25 mouse cellular contexts compared by ENCODE assay signal in genomic region chr17:8397946-8398345, GRCm38 (mm10). TPM values are rescaled to one million over a fixed set of nuclear protein-coding genes. Genes with fewer than 3 reads are reported as not detected.
A peak's percentile ranks its signal among the peaks of the same experiment; 100 is the strongest.
DNase-seq lines count a peak whose midpoint lies in the region; ATAC-seq lines count a peak whose summit lies in the region.
"Had no signal": no experiment of that assay in that cellular context is flagged by ENCODE, and none has a peak within 500 bp of the region (broad histone marks: within the 10 kb centered on the region; RNA-seq: fewer than 3 reads in every experiment).

No protein-coding gene starts in this region.

- no peak overlapping the region for H3K4me3 ChIP-seq in midbrain, embryonic 11.5 days (ENCODE audit: low read depth, low read length)
- H3K4me3 ChIP-seq in midbrain, embryonic 14.5 days (replicated peaks; ENCODE audit: low read depth, low read length) = no peak overlapping the region
- H3K4me3 ChIP-seq: embryonic facial prominence, embryonic 13.5 days; embryonic facial prominence, embryonic 15.5 days; erythroblast, embryonic 14.5 days; forebrain, embryonic 10.5 days; forebrain, embryonic 12.5 days had no signal

- DNase-seq in midbrain, embryonic 11.5 days (ENCODE audit: low spot score, missing footprints) = peak; percentile 53
- no peak for DNase-seq in midbrain, embryonic 14.5 days
- peak; percentile 64 for DNase-seq in ZHBTc4 (ENCODE audit: low read depth, low spot score)
- DNase-seq in retina, postnatal 1 day = no peak
- DNase-seq in layer of hippocampus, adult 9-10 months (ENCODE audit: low spot score) = no peak
- DNase-seq: adrenal gland, adult 2 months; adrenal gland, postnatal 10 days; adrenal gland, postnatal 25 days; cerebellum, adult 11 months; cerebellum, adult 18-20 months; cerebellum, adult 8-10 months; cerebellum, adult 9-11 months; cerebellum, postnatal 14 days; cerebellum, postnatal 36 days; embryo, embryonic 11 days had no signal

- H3K36me3 ChIP-seq in midbrain, embryonic 11.5 days (ENCODE audit: control insufficient read depth, insufficient read depth, low read length) = no peaks in the 10 kb centered on the region
- H3K36me3 ChIP-seq in midbrain, embryonic 14.5 days (ENCODE audit: control insufficient read depth, insufficient read depth, low read length) = no peaks in the 10 kb centered on the region
- H3K36me3 ChIP-seq: embryonic facial prominence, embryonic 13.5 days; embryonic facial prominence, embryonic 15.5 days; forebrain, embryonic 10.5 days; forebrain, embryonic 12.5 days; G1E had no signal

- no peak overlapping the region for H3K9ac ChIP-seq in midbrain, embryonic 11.5 days (ENCODE audit: low read length)
- H3K9ac ChIP-seq in midbrain, embryonic 14.5 days (replicated peaks; ENCODE audit: low read length) = no peak overlapping the region
- H3K9ac ChIP-seq: embryonic facial prominence, embryonic 13.5 days; embryonic facial prominence, embryonic 15.5 days; forebrain, embryonic 12.5 days had no signal

- ATAC-seq in midbrain, embryonic 11.5 days (ENCODE audit: low FRiP score) = no peak
- ATAC-seq in midbrain, embryonic 14.5 days (ENCODE audit: low FRiP score, low TSS enrichment) = no peak
- ATAC-seq: forebrain, embryonic 14.5 days; forebrain, embryonic 16.5 days; Patski had no signal

- H3K4me1 ChIP-seq in midbrain, embryonic 11.5 days (ENCODE audit: control insufficient read depth, insufficient read depth, low read length) = no peaks in the 10 kb centered on the region
- no peaks in the 10 kb centered on the region for H3K4me1 ChIP-seq in midbrain, embryonic 14.5 days (ENCODE audit: control insufficient read depth, insufficient read depth, low read length)
- H3K4me1 ChIP-seq: embryonic facial prominence, embryonic 13.5 days; embryonic facial prominence, embryonic 15.5 days; forebrain, embryonic 10.5 days; forebrain, embryonic 12.5 days had no signal

- WGBS in midbrain, embryonic 11.5 days = 61% methylated on average over 2 of the region's 2 CpGs
- WGBS in midbrain, embryonic 14.5 days = 61% methylated on average over 2 of the region's 2 CpGs

- no peak overlapping the region for H3K27ac ChIP-seq in midbrain, embryonic 11.5 days (ENCODE audit: low read depth, low read length)
- no peak overlapping the region for H3K27ac ChIP-seq in midbrain, embryonic 14.5 days (replicated peaks; ENCODE audit: low read depth, low read length)
- H3K27ac ChIP-seq: embryonic facial prominence, embryonic 13.5 days; embryonic facial prominence, embryonic 15.5 days; forebrain, embryonic 10.5 days; forebrain, embryonic 12.5 days had no signal

- H3K27me3 ChIP-seq in midbrain, embryonic 11.5 days (ENCODE audit: control insufficient read depth, insufficient read depth, low read length) = no peaks in the 10 kb centered on the region; the same call in 1 of the 2 replicates
- H3K27me3 ChIP-seq in midbrain, embryonic 14.5 days (ENCODE audit: control insufficient read depth, insufficient read depth, low read length) = no peaks in the 10 kb centered on the region
- H3K27me3 ChIP-seq: embryonic facial prominence, embryonic 13.5 days; embryonic facial prominence, embryonic 15.5 days; forebrain, embryonic 12.5 days; Patski had no signal

- no peak overlapping the region for H3K4me2 ChIP-seq in midbrain, embryonic 11.5 days
- no peak overlapping the region for H3K4me2 ChIP-seq in midbrain, embryonic 14.5 days (ENCODE audit: low read length)
- H3K4me2 ChIP-seq: embryonic facial prominence, embryonic 13.5 days; embryonic facial prominence, embryonic 15.5 days; forebrain, embryonic 12.5 days had no signal

- no peaks in the 10 kb centered on the region for H3K9me3 ChIP-seq in midbrain, embryonic 11.5 days (ENCODE audit: control insufficient read depth, low read length)
- no peaks in the 10 kb centered on the region for H3K9me3 ChIP-seq in midbrain, embryonic 14.5 days (ENCODE audit: control insufficient read depth, low read length)
- H3K9me3 ChIP-seq: embryonic facial prominence, embryonic 13.5 days; embryonic facial prominence, embryonic 15.5 days; forebrain, embryonic 10.5 days; forebrain, embryonic 12.5 days; G1E had no signal

RNA-seq across cellular contexts. Expression of gene T, which starts 36.3 kb away (rescaled TPM):
- polyA plus RNA-seq in midbrain, embryonic 11.5 days (2014; fragmentation: Nextera tagmentation; extraction: Ambion mirVana) = 0.93 and 1.3 TPM in 2 replicates
- polyA plus RNA-seq in midbrain, embryonic 14.5 days (2014; fragmentation: Nextera tagmentation; extraction: Ambion mirVana) = 0.39 and 0.43 TPM in 2 replicates
- polyA plus RNA-seq: C2C12; erythroblast, embryonic 14.5 days; G1E; Patski had no signal

RNA-seq across cellular contexts. Expression of gene T2, which starts 42.2 kb away (rescaled TPM):
- polyA plus RNA-seq in midbrain, embryonic 11.5 days (2014; fragmentation: Nextera tagmentation; extraction: Ambion mirVana) = 0.18 and 0.30 TPM in 2 replicates
- polyA plus RNA-seq in midbrain, embryonic 14.5 days (2014; fragmentation: Nextera tagmentation; extraction: Ambion mirVana) = 0.39 and 0.82 TPM in 2 replicates
- polyA plus RNA-seq: adrenal gland, adult 2 months; erythroblast, embryonic 14.5 days; G1E had no signal

Comparison
In these comparisons a context has a peak if more than half of its experiments do, and no peak if none do; other contexts are left out.
1. DNase-seq: peak in midbrain, embryonic 11.5 days (single experiment) and ZHBTc4 (single experiment); none in midbrain, embryonic 14.5 days (single experiment), retina, postnatal 1 day (single experiment) and layer of hippocampus, adult 9-10 months (single experiment).